Mouse (Mus musculus) CH12.LX (cell line): ENCODE data around the gene Crtc1.

ENCODE experiments used
- CTCF ChIP-seq, 2 experiments: IDR thresholded peaks in 1 of 2; conservative IDR thresholded peaks in 1 of 2; 2 replicates each; pipeline ENCODE4 v1.5.1; 2011 to 2012; ENCODE audit warnings: low read depth in 2 of 2, low read length in 2 of 2, improper control_type of control experiment in 1 of 2, inconsistent platforms in 1 of 2, mild to moderate bottlenecking in 1 of 2, moderate library complexity in 1 of 2
- EP300 ChIP-seq: IDR thresholded peaks from 2 replicates; pipeline ENCODE4 v1.6.1; 2011; ENCODE audit warnings: low read length, improper control_type of control experiment
- POLR2A ChIP-seq: IDR thresholded peaks from 2 replicates; pipeline ENCODE4 v1.6.1; 2011; ENCODE audit warnings: low read depth, mild to moderate bottlenecking, improper control_type of control experiment, low read length
- ZKSCAN1 ChIP-seq: IDR thresholded peaks from 2 replicates; pipeline ENCODE4 v1.6.1; 2012; ENCODE audit warnings: low read depth, inconsistent platforms, low read length, improper control_type of control experiment, borderline replicate concordance

GRCm38 (mm10) chr8:70373397-70374317, 65.7 kb downstream of the Crtc1 start, which contains the start of gene Comp:
- TF ChIP-seq ZKSCAN1: no peak
- TF ChIP-seq EP300: no peak
- TF ChIP-seq POLR2A: no peak
- no peak for TF ChIP-seq CTCF (conservative IDR thresholded peaks at IDR 0.05 in 1 of 2, IDR thresholded peaks at IDR 0.05 in 1 of 2; ENCODE audit: low read depth in 2 of 2, low read length in 2 of 2)
